Mouse (Mus musculus) kidney, adult 2 months (tissue): ENCODE results near the gene Acss1. TPM values are rescaled to one million over a fixed set of nuclear protein-coding genes. Genes with fewer than 3 reads are reported as not detected.

ENCODE experiments used
- DNase-seq: peaks from one replicate; pipeline ENCODE4 v3.0.0; 2021
- H3K27ac ChIP-seq: fragments of 200-500 bp; 2 replicates; pipeline ENCODE4 v1.5.1; 2012; ENCODE audit warnings: low read depth, low read length, control low read depth, inconsistent platforms; ENCODE audit not compliant: insufficient read depth
- H3K27me3 ChIP-seq: fragments of 200-500 bp; replicated peaks from 2 replicates; pipeline ENCODE4 v1.6.1; 2012; ENCODE audit warnings: mild to moderate bottlenecking, moderate library complexity, low read length, inconsistent platforms; ENCODE audit not compliant: control insufficient read depth, insufficient read depth
- H3K36me3 ChIP-seq: fragments of 200-500 bp; 2 replicates; pipeline ENCODE4 v1.6.1; 2012; ENCODE audit warnings: mild to moderate bottlenecking, moderate library complexity, low read length, inconsistent platforms; ENCODE audit not compliant: control insufficient read depth, insufficient read depth
- H3K4me1 ChIP-seq: fragments of 200-500 bp; 2 replicates; pipeline ENCODE4 v1.6.1; 2011; ENCODE audit warnings: low read length; ENCODE audit not compliant: control insufficient read depth, insufficient read depth
- H3K4me3 ChIP-seq: fragments of 200-500 bp; 2 replicates; pipeline ENCODE4 v1.5.1; 2011; ENCODE audit warnings: mild to moderate bottlenecking, low read depth, low read length, control low read depth; ENCODE audit not compliant: insufficient read depth
- CTCF ChIP-seq: fragments of 200-500 bp; conservative IDR thresholded peaks from 2 replicates; pipeline ENCODE4 v1.5.1; 2011; ENCODE audit warnings: low read depth, mild to moderate bottlenecking, control low read depth, low read length, moderate library complexity, mixed read lengths; ENCODE audit not compliant: insufficient read depth, insufficient read length
- POLR2A ChIP-seq: fragments of 200-500 bp; IDR thresholded peaks from one replicate; pipeline ENCODE4 v1.6.1; 2011; ENCODE audit warnings: low read depth, low read length, control low read depth
- WGBS: fragments of 180-500 bp; shearing (Covaris S2); methylation state at CpG from one replicate; pipeline ENCODE4 v1.1.7; 2018; 5-methylcytosine and 5-hydroxymethylcytosine counted together
- polyA plus RNA-seq: library from polyadenylated mRNA; depleted of rRNA; stranded (reverse); fragments of >200 nt; gene quantifications from 2 replicates; pipeline ENCODE4 v1.2.3, GENCODE M21; 2012

Gene Acss1
- polyA plus RNA-seq, 1 experiment, result 461 TPM

GRCm38 (mm10) chr2:150637702-150638369 lies 30.5 kb downstream of the Acss1 start:
- Histone ChIP-seq H3K4me3 (no peak overlapping the region), H3K27ac (no peak overlapping the region), H3K4me1 (no peaks in the 10 kb centered on the region), H3K36me3 (no peaks in the 10 kb centered on the region), H3K27me3 (no peaks in the 10 kb centered on the region)
- TF ChIP-seq CTCF (no peak), POLR2A (no peak)
- no peak for DNase-seq
- 74% methylated on average over 6 of the region's 6 CpGs for WGBS

- TF ChIP-seq POLR2A, result no peak
- no peak for TF ChIP-seq CTCF
- no peak for DNase-seq
- Histone ChIP-seq H3K4me1 (no peaks in the 10 kb centered on the region), H3K27me3 (no peaks in the 10 kb centered on the region), H3K27ac (no peak overlapping the region), H3K4me3 (no peak overlapping the region), H3K36me3 (no peaks in the 10 kb centered on the region; the same call in 1 of the 2 replicates)
- WGBS, result 82% methylated on average over 3 of the region's 3 CpGs
Observed at GRCm38 (mm10) chr2:150635877-150636446, 32.3 kb downstream of the Acss1 start.

DNA sequence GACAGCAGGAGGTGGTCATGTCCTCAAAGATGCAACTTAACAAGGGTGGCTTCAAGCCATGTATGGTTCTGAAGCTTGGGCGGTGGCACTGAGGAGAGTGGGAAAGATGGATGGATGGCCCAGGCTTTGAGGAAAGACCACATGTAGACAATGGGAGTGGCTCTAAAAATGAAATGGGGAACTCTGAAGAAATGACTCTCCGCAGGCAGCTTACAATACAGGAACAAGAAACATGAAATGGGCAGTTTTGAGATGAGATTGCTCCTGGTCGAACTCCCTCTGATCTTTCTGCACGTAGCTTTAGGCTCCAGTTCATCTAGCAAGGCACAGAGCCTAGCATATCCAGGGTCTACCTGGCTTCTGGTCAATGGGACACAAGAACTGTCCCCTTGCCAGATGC lies 39.0 kb downstream of the Acss1 start:
- H3K4me3 ChIP-seq, result no peak overlapping the region
- peaks cover 1% of the 10 kb centered on the region; the same call in 1 of the 2 replicates for H3K36me3 ChIP-seq
- DNase-seq, result no peak
- 86% methylated on average over 4 of the region's 4 CpGs for WGBS
- no peak for TF ChIP-seq CTCF
- no peak for TF ChIP-seq POLR2A
- no peaks in the 10 kb centered on the region for H3K4me1 ChIP-seq
- no peak overlapping the region for H3K27ac ChIP-seq
- no peaks in the 10 kb centered on the region for H3K27me3 ChIP-seq

DNA sequence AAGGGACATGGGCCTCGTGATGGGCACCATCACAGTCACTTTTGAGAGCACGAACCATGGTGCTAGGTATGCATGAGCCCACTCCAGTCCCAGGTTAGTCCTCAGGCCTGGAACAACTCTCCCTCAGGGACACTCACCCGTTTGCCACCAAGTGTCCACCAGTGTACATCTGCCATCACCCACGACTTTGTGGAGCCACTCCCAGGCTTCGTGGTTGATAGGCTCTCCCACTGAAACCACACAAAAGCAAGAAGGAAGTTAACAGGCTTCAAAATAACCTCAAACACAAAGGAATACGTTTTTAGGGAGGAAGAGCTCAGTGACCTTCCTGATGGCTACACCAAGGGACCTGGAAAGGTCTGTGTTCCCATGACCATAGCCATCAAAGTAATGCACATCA lies 41.2 kb downstream of the Acss1 start:
- H3K27ac ChIP-seq, result no peak overlapping the region
- H3K27me3 ChIP-seq, result no peaks in the 10 kb centered on the region
- no peaks in the 10 kb centered on the region for H3K4me1 ChIP-seq
- DNase-seq, result no peak
- no peak overlapping the region for H3K4me3 ChIP-seq
- H3K36me3 ChIP-seq, result peaks cover 1% of the 10 kb centered on the region; the same call in 1 of the 2 replicates
- TF ChIP-seq POLR2A (no peak), CTCF (no peak)
- 62% methylated on average over 6 of the region's 6 CpGs for WGBS

DNA sequence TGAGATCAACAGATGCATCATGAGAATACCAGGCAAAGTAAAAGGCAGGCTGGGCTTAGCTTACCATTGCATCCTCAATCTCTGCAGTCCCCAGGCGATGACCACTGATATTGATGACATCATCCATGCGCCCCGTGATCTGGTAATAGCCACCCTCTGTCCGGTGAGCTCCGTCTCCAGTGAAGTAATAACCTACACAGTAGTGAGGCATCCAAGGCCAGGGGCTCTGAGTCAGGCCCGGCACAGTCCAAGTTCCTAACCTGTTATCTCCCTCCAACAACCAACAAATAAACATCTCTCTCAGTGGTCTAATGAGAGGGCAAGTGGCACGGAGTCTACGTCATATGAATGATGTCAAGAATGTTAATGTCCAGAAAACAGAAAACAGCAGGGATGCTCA lies 43.4 kb downstream of the Acss1 start:
- Histone ChIP-seq H3K36me3 (no peaks in the 10 kb centered on the region; the same call in 1 of the 2 replicates), H3K27ac (no peak overlapping the region), H3K4me1 (no peaks in the 10 kb centered on the region), H3K27me3 (no peaks in the 10 kb centered on the region), H3K4me3 (no peak overlapping the region)
- DNase-seq, result no peak
- no peak for TF ChIP-seq CTCF
- no peak for TF ChIP-seq POLR2A
- 89% methylated on average over 8 of the region's 8 CpGs for WGBS

- no peak for TF ChIP-seq POLR2A
- TF ChIP-seq CTCF, result no peak
- no peaks in the 10 kb centered on the region for H3K4me1 ChIP-seq
- H3K36me3 ChIP-seq, result no peaks in the 10 kb centered on the region; the same call in 1 of the 2 replicates
- no peak overlapping the region for H3K27ac ChIP-seq
- DNase-seq, result no peak
- no peaks in the 10 kb centered on the region for H3K27me3 ChIP-seq
- WGBS, result 87% methylated on average over 3 of the region's 3 CpGs
- H3K4me3 ChIP-seq, result no peak overlapping the region
Observed at GRCm38 (mm10) chr2:150623957-150624356, 44.3 kb downstream of the Acss1 start.

GRCm38 (mm10) chr2:150621698-150622097 lies 46.6 kb downstream of the Acss1 start:
- H3K27me3 ChIP-seq, result no peaks in the 10 kb centered on the region
- DNase-seq, result no peak
- no peak overlapping the region for H3K4me3 ChIP-seq
- H3K36me3 ChIP-seq, result no peaks in the 10 kb centered on the region; the same call in 1 of the 2 replicates
- TF ChIP-seq POLR2A (no peak), CTCF (no peak)
- no peaks in the 10 kb centered on the region for H3K4me1 ChIP-seq
- 59% methylated on average over 3 of the region's 3 CpGs for WGBS
- no peak overlapping the region for H3K27ac ChIP-seq
